Mouse (Mus musculus): Measurements from ENCODE around the gene A1cf.

Gene A1cf

GRCm38 (mm10) chr19:31868521-31868920 is at the start of gene A1cf:
A1cf (plus strand) TSS chr19:31868764.
- DNase-seq (ENCODE audit: low spot score in 2 of 2), result no peak

- DNase-seq (ENCODE audit: low spot score in 2 of 2), result no peak
These were observed 34.3 kb upstream of the A1cf start for GRCm38 (mm10) chr19:31834250-31834649.

- peak in 1 of 2 experiments; percentile 45 for DNase-seq (ENCODE audit: low spot score in 2 of 2)
These were observed 6.7 kb upstream of the A1cf start for GRCm38 (mm10) chr19:31861909-31862308.

GRCm38 (mm10) chr19:31862512-31863249 is 5.9 kb upstream of the A1cf start:
- DNase-seq (ENCODE audit: low spot score in 2 of 2), result no peak

- DNase-seq (ENCODE audit: low spot score in 2 of 2), result no peak
These were observed 3.1 kb upstream of the A1cf start for GRCm38 (mm10) chr19:31865451-31865850.

- DNase-seq (ENCODE audit: low spot score in 2 of 2), result no peak
These were observed 488 bp upstream of the A1cf start for GRCm38 (mm10) chr19:31868076-31868475.

- no peak for DNase-seq (ENCODE audit: low spot score in 2 of 2)
These were observed 407 bp downstream of the A1cf start for GRCm38 (mm10) chr19:31868971-31869370.

GRCm38 (mm10) chr19:31871377-31871776 is 2.8 kb downstream of the A1cf start:
- DNase-seq (ENCODE audit: low spot score in 2 of 2), result no peak

GRCm38 (mm10) chr19:31877968-31878367 is 9.4 kb downstream of the A1cf start:
- DNase-seq (ENCODE audit: low spot score in 2 of 2), result no peak

GRCm38 (mm10) chr19:31884594-31884993 is 16.0 kb downstream of the A1cf start:
- no peak for DNase-seq (ENCODE audit: low spot score in 2 of 2)

GRCm38 (mm10) chr19:31887275-31887674 is 18.7 kb downstream of the A1cf start:
- no peak for DNase-seq (ENCODE audit: low spot score in 2 of 2)

- no peak for DNase-seq (ENCODE audit: low spot score in 2 of 2)
These were observed 21.4 kb downstream of the A1cf start for GRCm38 (mm10) chr19:31889988-31890387.

GRCm38 (mm10) chr19:31891001-31891893 is 22.7 kb downstream of the A1cf start:
- no peak for DNase-seq (ENCODE audit: low spot score in 2 of 2)

GRCm38 (mm10) chr19:31895971-31896370 is 27.4 kb downstream of the A1cf start:
- DNase-seq (ENCODE audit: low spot score in 2 of 2), result no peak

GRCm38 (mm10) chr19:31896711-31897110 is 28.1 kb downstream of the A1cf start:
- DNase-seq (ENCODE audit: low spot score in 2 of 2), result no peak

- DNase-seq (ENCODE audit: low spot score in 2 of 2), result no peak
These were observed 37.1 kb downstream of the A1cf start for GRCm38 (mm10) chr19:31905671-31906070.

- no peak for DNase-seq (ENCODE audit: low spot score in 2 of 2)
These were observed 41.9 kb downstream of the A1cf start for GRCm38 (mm10) chr19:31910423-31910822.

GRCm38 (mm10) chr19:31913946-31914345 is 45.4 kb downstream of the A1cf start:
- no peak for DNase-seq (ENCODE audit: low spot score in 2 of 2)

GRCm38 (mm10) chr19:31920357-31920756 is 51.8 kb downstream of the A1cf start:
- DNase-seq (ENCODE audit: low spot score in 2 of 2), result no peak

- DNase-seq (ENCODE audit: low spot score in 2 of 2), result peak in 1 of 2 experiments; percentile 26
These were observed 53.3 kb downstream of the A1cf start for GRCm38 (mm10) chr19:31921852-31922251.

GRCm38 (mm10) chr19:31923615-31924352 is 55.2 kb downstream of the A1cf start:
- DNase-seq (ENCODE audit: low spot score in 2 of 2), result no peak

All from right cerebral cortex, postnatal 10 days (tissue).